ENCODE assay signal across 28 mouse cellular contexts in the genomic region with DNA sequence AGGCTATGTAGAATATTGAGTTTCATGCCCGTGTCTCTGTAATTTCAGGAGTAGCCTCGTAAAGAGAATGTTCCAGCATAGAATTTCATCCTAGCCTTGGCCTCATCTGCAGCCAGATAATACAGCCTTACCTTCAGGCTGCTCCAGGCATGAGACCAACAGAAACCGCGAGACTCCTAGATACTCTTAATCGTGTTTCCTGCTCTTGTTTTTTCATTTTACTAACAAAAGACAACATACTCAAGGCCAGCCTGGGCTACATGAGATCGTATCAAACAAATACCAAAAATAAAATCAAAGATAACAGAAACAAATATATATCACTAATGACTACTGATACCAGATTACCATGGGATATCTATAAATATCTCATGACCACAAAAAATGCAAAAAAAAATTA. TPM values are rescaled to one million over a fixed set of nuclear protein-coding genes. Genes with fewer than 3 reads are reported as not detected.
DNase-seq lines count a peak whose midpoint lies in the region; ATAC-seq lines count a peak whose summit lies in the region.
"Had no signal": no experiment of that assay in that cellular context is flagged by ENCODE, and none has a peak within 500 bp of the region (broad histone marks: within the 10 kb centered on the region; RNA-seq: fewer than 3 reads in every experiment).

No protein-coding gene starts in this region.

- H3K27ac ChIP-seq in midbrain, embryonic 11.5 days (ENCODE audit: low read depth, low read length) = no peak overlapping the region
- H3K27ac ChIP-seq in midbrain, embryonic 10.5 days (replicated peaks) = no peak overlapping the region
- H3K27ac ChIP-seq: forebrain, embryonic 10.5 days; forebrain, embryonic 13.5 days; gastrocnemius, adult 2 months; heart, embryonic 15.5 days; hindbrain, embryonic 14.5 days; hindbrain, postnatal 0 days had no signal

- peak; percentile 28 for DNase-seq in heart, adult 11 months
- no peak for DNase-seq in heart, postnatal 4 days
- peak; percentile 39 for DNase-seq in midbrain, embryonic 11.5 days (ENCODE audit: low spot score, missing footprints)
- DNase-seq in midbrain, embryonic 10.5 days (ENCODE audit: low spot score) = no peak
- no peak for DNase-seq in right cerebral cortex, postnatal 10 days (ENCODE audit: low spot score in 2 of 2)
- DNase-seq: adrenal gland, adult 8-10 months; adrenal gland, postnatal 36 days; B cell, adult 2 months; cerebellum, adult 18-20 months; cerebellum, adult 9-10 months; cerebellum, postnatal 14 days; gastrocnemius, adult 2 months; gastrocnemius, postnatal 14 days; heart, adult 18-20 months; heart, postnatal 10 days; heart, postnatal 36 days had no signal

- H3K36me3 ChIP-seq in midbrain, embryonic 11.5 days (ENCODE audit: control insufficient read depth, insufficient read depth, low read length) = no peaks in the 10 kb centered on the region
- no peaks in the 10 kb centered on the region for H3K36me3 ChIP-seq in midbrain, embryonic 10.5 days
- H3K36me3 ChIP-seq: forebrain, embryonic 10.5 days; heart, embryonic 15.5 days had no signal

- no peak overlapping the region for H3K4me2 ChIP-seq in midbrain, embryonic 11.5 days
- H3K4me2 ChIP-seq: forebrain, embryonic 13.5 days; heart, embryonic 12.5 days; heart, embryonic 15.5 days; hindbrain, embryonic 14.5 days had no signal

- H3K27me3 ChIP-seq in midbrain, embryonic 11.5 days (ENCODE audit: control insufficient read depth, insufficient read depth, low read length) = no peaks in the 10 kb centered on the region
- no peaks in the 10 kb centered on the region for H3K27me3 ChIP-seq in midbrain, embryonic 10.5 days (ENCODE audit: low read depth, poor library complexity, severe bottlenecking)
- H3K27me3 ChIP-seq: CH12.LX; forebrain, embryonic 13.5 days; heart, embryonic 12.5 days; heart, embryonic 15.5 days had no signal

- no peak overlapping the region for H3K9ac ChIP-seq in midbrain, embryonic 11.5 days (ENCODE audit: low read length)
- H3K9ac ChIP-seq: forebrain, embryonic 13.5 days; heart, embryonic 12.5 days; heart, embryonic 15.5 days; hindbrain, embryonic 14.5 days had no signal

- 89% methylated on average over 6 of the region's 6 CpGs for WGBS in midbrain, embryonic 11.5 days
- WGBS in midbrain, embryonic 10.5 days = 87% methylated on average over 6 of the region's 6 CpGs

- ATAC-seq in midbrain, embryonic 11.5 days (ENCODE audit: low FRiP score) = no peak
- peak; percentile 64; the same call in 1 of the 2 replicates for ATAC-seq in megakaryocyte-erythroid progenitor cell, adult 5-6 weeks (replicated peaks; ENCODE audit: low FRiP score, low TSS enrichment, poor library complexity, severe bottlenecking)
- ATAC-seq: activated CD4-positive, CD25-positive, alpha-beta regulatory T cell, adult 4 months; forebrain, embryonic 13.5 days; forebrain, embryonic 16.5 days; hindbrain, postnatal 0 days; inflammation-experienced regulatory T-cells, adult 6 months had no signal

- H3K4me3 ChIP-seq in midbrain, embryonic 11.5 days (ENCODE audit: low read depth, low read length) = no peak overlapping the region
- H3K4me3 ChIP-seq in midbrain, embryonic 10.5 days = no peak overlapping the region
- H3K4me3 ChIP-seq: forebrain, embryonic 10.5 days; forebrain, embryonic 13.5 days; gastrocnemius, adult 2 months; heart, embryonic 12.5 days; heart, embryonic 15.5 days had no signal

- H3K4me1 ChIP-seq in midbrain, embryonic 11.5 days (ENCODE audit: control insufficient read depth, insufficient read depth, low read length) = no peaks in the 10 kb centered on the region
- no peaks in the 10 kb centered on the region for H3K4me1 ChIP-seq in midbrain, embryonic 10.5 days
- H3K4me1 ChIP-seq: forebrain, embryonic 10.5 days; forebrain, embryonic 13.5 days had no signal

- no peaks in the 10 kb centered on the region for H3K9me3 ChIP-seq in midbrain, embryonic 11.5 days (ENCODE audit: control insufficient read depth, low read length)
- H3K9me3 ChIP-seq in midbrain, embryonic 10.5 days (replicated peaks) = no peaks in the 10 kb centered on the region
- H3K9me3 ChIP-seq: forebrain, embryonic 10.5 days; forebrain, embryonic 13.5 days; G1E; heart, embryonic 12.5 days; heart, embryonic 15.5 days had no signal

RNA-seq across cellular contexts. Expression of a gene that starts 9.3 kb away (rescaled TPM):
- 1 to 10 TPM in 1 of 2 experiments, under 1 TPM in 1; 0.71 to 2.4 TPM for total RNA-seq in heart, postnatal 4 days (2021)
- polyA plus RNA-seq in midbrain, embryonic 11.5 days (2014; fragmentation: Nextera tagmentation; extraction: Ambion mirVana) = 1.0 and 1.5 TPM in 2 replicates
- polyA plus RNA-seq in midbrain, embryonic 10.5 days (2016; fragmentation: Nextera tagmentation; extraction: Ambion mirVana) = 1.5 and 1.8 TPM in 2 replicates
- 55.2 and 83.7 TPM in 2 replicates for total RNA-seq in megakaryocyte-erythroid progenitor cell, adult 5-6 weeks (2014; fragmentation: Nextera tagmentation)
- 91.5 and 118 TPM in 2 replicates for total RNA-seq in megakaryocyte-erythroid progenitor cell, adult 5-6 weeks (2017)

Comparison
In these comparisons a context has a peak if more than half of its experiments do, and no peak if none do; other contexts are left out.
1. DNase-seq: peak in heart, adult 11 months (single experiment) and midbrain, embryonic 11.5 days (single experiment); none in heart, postnatal 4 days (single experiment), midbrain, embryonic 10.5 days (single experiment) and right cerebral cortex, postnatal 10 days (0 of 2).
2. RNA of a gene that starts 9.3 kb away (total RNA-seq): 55.2 to 118 TPM in megakaryocyte-erythroid progenitor cell, adult 5-6 weeks; 0.71 to 2.4 TPM in heart, postnatal 4 days; every median in the first group is over 10 times any median in the second.